Mouse (Mus musculus): ENCODE measurements around the gene BC024978. TPM values are rescaled to one million over a fixed set of nuclear protein-coding genes. Genes with fewer than 3 reads are reported as not detected.

Gene BC024978
- polyA plus RNA-seq, 1 experiment from 2014 or later = 4.0 TPM

DNA sequence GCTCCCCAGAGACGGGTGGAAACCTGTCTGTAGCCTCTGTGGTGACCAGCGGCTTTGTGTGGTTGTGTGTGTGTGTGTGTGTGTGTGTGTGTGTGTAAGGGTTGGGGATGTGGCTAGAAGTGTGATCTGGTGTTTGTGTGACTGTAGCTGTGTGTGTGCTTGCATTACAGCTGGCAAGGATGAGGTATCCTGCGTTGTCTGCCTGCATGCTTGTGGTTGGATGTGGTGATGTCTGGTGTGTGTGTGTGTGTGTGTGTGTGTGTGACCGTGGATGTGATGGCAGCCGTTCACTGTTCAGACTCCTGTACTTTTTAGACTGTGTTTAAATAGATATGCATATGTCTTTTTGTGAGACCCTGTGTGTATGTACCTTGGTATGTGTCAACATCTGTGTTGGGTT lies 64.2 kb downstream of the BC024978 start:
- Histone ChIP-seq H3K27me3 (no peaks in the 10 kb centered on the region), H3K9me3 (no peaks in the 10 kb centered on the region), H3K4me3 (replicated peaks) (peak overlapping the region; percentile 91), H3K4me1 (replicated peaks) (peaks cover 35% of the 10 kb centered on the region), H3K36me3 (peaks cover 34% of the 10 kb centered on the region), H3K4me2 (peak overlapping the region; percentile 77), H3K9ac (replicated peaks) (peak overlapping the region; percentile 90), H3K27ac (peak overlapping the region; percentile 89; the same call in 1 of the 2 replicates)
- WGBS = 48% methylated on average over 5 of the region's 5 CpGs
- ATAC-seq (ENCODE audit: insufficient number of reproducible peaks, insufficient read depth, low FRiP score, low TSS enrichment, low read depth) = no peak

MicroRNA genes within 50 kb of the gene (microRNA counts, 519-probe panel; counts per million panel counts)
- not detected for microRNA mmu-miR-1191

Small RNAs within 50 kb of the gene (microRNA-seq; reads per million reads assigned to microRNA genes)
- gene Mir1191 (7.2 reads per million, percentile 21 among the genes with 10 or more reads in this experiment), gene Mir3101 (not detected)

Other genes starting within 250 kb of the BC024978 start
- not detected in 2 replicates for gene Cyp2a12, start 166.7 kb upstream of the BC024978 start, polyA plus RNA-seq (2016; fragmentation: Nextera tagmentation; extraction: Ambion mirVana)
- not detected in 2 replicates for gene Cyp2f2, start 75.9 kb upstream of the BC024978 start, polyA plus RNA-seq (2016; fragmentation: Nextera tagmentation; extraction: Ambion mirVana)
- not detected in 2 replicates for gene Cyp2t4, start 42.1 kb upstream of the BC024978 start, polyA plus RNA-seq (2016; fragmentation: Nextera tagmentation; extraction: Ambion mirVana)
- 87.3 and 88.9 TPM in 2 replicates for gene Egln2, start 29.0 kb upstream of the BC024978 start, polyA plus RNA-seq (2016; fragmentation: Nextera tagmentation; extraction: Ambion mirVana)
- 59.8 and 60.0 TPM in 2 replicates for gene Rab4b, start 16.9 kb upstream of the BC024978 start, polyA plus RNA-seq (2016; fragmentation: Nextera tagmentation; extraction: Ambion mirVana)
- gene Gm21983, start 14.7 kb upstream of the BC024978 start, polyA plus RNA-seq (2016; fragmentation: Nextera tagmentation; extraction: Ambion mirVana) = 0.61 and 1.5 TPM in 2 replicates
- 23.8 and 42.8 TPM in 2 replicates for gene Mia, start 14.6 kb upstream of the BC024978 start, polyA plus RNA-seq (2016; fragmentation: Nextera tagmentation; extraction: Ambion mirVana)
- 294 and 321 TPM in 2 replicates for gene Snrpa, start 490 bp downstream of the BC024978 start, polyA plus RNA-seq (2016; fragmentation: Nextera tagmentation; extraction: Ambion mirVana)
- 9.3 and 9.5 TPM in 2 replicates for gene Itpkc, start 32.9 kb downstream of the BC024978 start, polyA plus RNA-seq (2016; fragmentation: Nextera tagmentation; extraction: Ambion mirVana)
- gene Coq8b, start 37.2 kb downstream of the BC024978 start, polyA plus RNA-seq (2016; fragmentation: Nextera tagmentation; extraction: Ambion mirVana) = 15.7 and 16.6 TPM in 2 replicates
- 25.3 and 26.5 TPM in 2 replicates for gene Numbl, start 62.7 kb downstream of the BC024978 start, polyA plus RNA-seq (2016; fragmentation: Nextera tagmentation; extraction: Ambion mirVana)
- 15.2 and 15.8 TPM in 2 replicates for gene Ltbp4, start 141.9 kb downstream of the BC024978 start, polyA plus RNA-seq (2016; fragmentation: Nextera tagmentation; extraction: Ambion mirVana)
- gene Shkbp1, start 160.2 kb downstream of the BC024978 start, polyA plus RNA-seq (2016; fragmentation: Nextera tagmentation; extraction: Ambion mirVana) = 59.5 and 59.9 TPM in 2 replicates
- 0.42 TPM in 1 of 2 replicates, not detected in the other for gene Gm20479, start 161.6 kb downstream of the BC024978 start, polyA plus RNA-seq (2016; fragmentation: Nextera tagmentation; extraction: Ambion mirVana)